Mouse (Mus musculus) forebrain, embryonic 13.5 days (tissue): ENCODE results near the gene Ccdc191. TPM values are rescaled to one million over a fixed set of nuclear protein-coding genes. Genes with fewer than 3 reads are reported as not detected.

Source experiments
- ATAC-seq: fragments of 200-750 bp; cut with Nextera tagmentation; 2 replicates; pipeline ENCODE4 v1.8.0; 2017
- H3K27ac ChIP-seq: fragments of 300-500 bp; sonication (generic); 2 replicates; pipeline ENCODE4 v1.5.1; 2015; ENCODE audit warnings: inconsistent platforms, mild to moderate bottlenecking, moderate library complexity
- H3K27me3 ChIP-seq: fragments of 300-500 bp; sonication (generic); 2 replicates; pipeline ENCODE4 v1.6.1; 2015; ENCODE audit warnings: mild to moderate bottlenecking, inconsistent platforms
- H3K36me3 ChIP-seq: fragments of 300-500 bp; sonication (generic); 2 replicates; pipeline ENCODE4 v1.6.1; 2015; ENCODE audit warnings: mild to moderate bottlenecking, inconsistent platforms; ENCODE audit not compliant: poor library complexity, severe bottlenecking
- H3K4me1 ChIP-seq: fragments of 300-500 bp; sonication (generic); 2 replicates; pipeline ENCODE4 v1.6.1; 2015; ENCODE audit warnings: inconsistent platforms
- H3K4me2 ChIP-seq: fragments of 300-500 bp; sonication (generic); 2 replicates; pipeline ENCODE4 v1.6.1; 2015; ENCODE audit warnings: inconsistent platforms, mild to moderate bottlenecking, moderate library complexity
- H3K4me3 ChIP-seq: fragments of 300-500 bp; sonication (generic); 2 replicates; pipeline ENCODE4 v1.5.1; 2015; ENCODE audit warnings: mild to moderate bottlenecking, inconsistent platforms
- H3K9ac ChIP-seq: fragments of 300-500 bp; sonication (generic); 2 replicates; pipeline ENCODE4 v1.6.1; 2015; ENCODE audit warnings: mild to moderate bottlenecking, inconsistent platforms
- H3K9me3 ChIP-seq: fragments of 300-500 bp; sonication (generic); replicated peaks from 2 replicates; pipeline ENCODE4 v1.6.1; 2016; ENCODE audit warnings: inconsistent platforms
- WGBS: fragments of 180-500 bp; shearing (Covaris S2); methylation state at CpG from one replicate; pipeline ENCODE4 v1.1.7; 2015; 5-methylcytosine and 5-hydroxymethylcytosine counted together
- polyA plus RNA-seq: library from polyadenylated mRNA; unstranded; fragments of >200 nt; fragmentation: Nextera tagmentation; extraction: Ambion mirVana; gene quantifications from 2 replicates; pipeline ENCODE4 v1.2.1, GENCODE M21; 2015

The Ccdc191 gene
- polyA plus RNA-seq, 1 experiment from 2014 or later, result 12.7 TPM

- Histone ChIP-seq H3K36me3 (no peaks in the 10 kb centered on the region), H3K9me3 (no peaks in the 10 kb centered on the region), H3K4me2 (no peak overlapping the region), H3K27ac (no peak overlapping the region), H3K27me3 (no peaks in the 10 kb centered on the region), H3K4me1 (no peaks in the 10 kb centered on the region), H3K9ac (no peak overlapping the region), H3K4me3 (no peak overlapping the region)
- 92% methylated on average over 6 of the region's 6 CpGs for WGBS
- ATAC-seq, result no peak
These were observed 43.4 kb downstream of the Ccdc191 start for GRCm38 (mm10) chr16:43933041-43933440.

GRCm38 (mm10) chr16:43934856-43935255 is 45.3 kb downstream of the Ccdc191 start:
- Histone ChIP-seq H3K4me1 (no peaks in the 10 kb centered on the region), H3K27me3 (no peaks in the 10 kb centered on the region), H3K9me3 (no peaks in the 10 kb centered on the region), H3K9ac (no peak overlapping the region), H3K27ac (no peak overlapping the region), H3K36me3 (no peaks in the 10 kb centered on the region), H3K4me3 (no peak overlapping the region), H3K4me2 (no peak overlapping the region)
- ATAC-seq, result no peak
- 93% methylated on average over 8 of the region's 8 CpGs for WGBS

GRCm38 (mm10) chr16:43935367-43935766 is 45.8 kb downstream of the Ccdc191 start:
- no peak overlapping the region for H3K4me3 ChIP-seq
- H3K4me1 ChIP-seq, result no peaks in the 10 kb centered on the region
- H3K9me3 ChIP-seq, result no peaks in the 10 kb centered on the region
- H3K4me2 ChIP-seq, result no peak overlapping the region
- no peak for ATAC-seq
- H3K27me3 ChIP-seq, result no peaks in the 10 kb centered on the region
- no peak overlapping the region for H3K9ac ChIP-seq
- no peak overlapping the region for H3K27ac ChIP-seq
- WGBS, result 56% methylated on average over 3 of the region's 3 CpGs
- H3K36me3 ChIP-seq, result no peaks in the 10 kb centered on the region

GRCm38 (mm10) chr16:43935892-43936291 is 46.3 kb downstream of the Ccdc191 start:
- 84% methylated on average over 3 of the region's 3 CpGs for WGBS
- no peak for ATAC-seq
- no peaks in the 10 kb centered on the region for H3K27me3 ChIP-seq
- no peaks in the 10 kb centered on the region for H3K9me3 ChIP-seq
- no peak overlapping the region for H3K9ac ChIP-seq
- no peak overlapping the region for H3K4me2 ChIP-seq
- no peak overlapping the region for H3K4me3 ChIP-seq
- H3K36me3 ChIP-seq, result no peaks in the 10 kb centered on the region
- no peaks in the 10 kb centered on the region for H3K4me1 ChIP-seq
- H3K27ac ChIP-seq, result no peak overlapping the region

- Histone ChIP-seq H3K4me1 (no peaks in the 10 kb centered on the region), H3K9me3 (no peaks in the 10 kb centered on the region), H3K4me3 (no peak overlapping the region), H3K9ac (no peak overlapping the region), H3K27ac (no peak overlapping the region), H3K36me3 (no peaks in the 10 kb centered on the region), H3K4me2 (no peak overlapping the region), H3K27me3 (no peaks in the 10 kb centered on the region)
- 92% methylated on average over 4 of the region's 4 CpGs for WGBS
- no peak for ATAC-seq
These were observed 51.2 kb downstream of the Ccdc191 start for GRCm38 (mm10) chr16:43940846-43941245.

- no peaks in the 10 kb centered on the region for H3K27me3 ChIP-seq
- H3K4me2 ChIP-seq, result no peak overlapping the region
- no peak overlapping the region for H3K9ac ChIP-seq
- no peak for ATAC-seq
- no peaks in the 10 kb centered on the region for H3K9me3 ChIP-seq
- H3K36me3 ChIP-seq, result no peaks in the 10 kb centered on the region
- H3K4me1 ChIP-seq, result no peaks in the 10 kb centered on the region
- 88% methylated on average over 3 of the region's 3 CpGs for WGBS
- H3K4me3 ChIP-seq, result no peak overlapping the region
- no peak overlapping the region for H3K27ac ChIP-seq
These were observed 55.8 kb downstream of the Ccdc191 start for GRCm38 (mm10) chr16:43945351-43945750.

GRCm38 (mm10) chr16:43945869-43946268 is 56.3 kb downstream of the Ccdc191 start:
- no peak overlapping the region for H3K27ac ChIP-seq
- no peaks in the 10 kb centered on the region for H3K9me3 ChIP-seq
- no peak overlapping the region for H3K9ac ChIP-seq
- H3K27me3 ChIP-seq, result no peaks in the 10 kb centered on the region
- no peak for ATAC-seq
- no peak overlapping the region for H3K4me2 ChIP-seq
- H3K4me3 ChIP-seq, result no peak overlapping the region
- H3K36me3 ChIP-seq, result no peaks in the 10 kb centered on the region
- no peaks in the 10 kb centered on the region for H3K4me1 ChIP-seq
- 78% methylated on average over 3 of the region's 3 CpGs for WGBS

- Histone ChIP-seq H3K9ac (no peak overlapping the region), H3K9me3 (no peaks in the 10 kb centered on the region), H3K36me3 (peaks cover 7% of the 10 kb centered on the region; the same call in 1 of the 2 replicates), H3K27me3 (no peaks in the 10 kb centered on the region), H3K4me2 (no peak overlapping the region), H3K4me3 (no peak overlapping the region), H3K4me1 (no peaks in the 10 kb centered on the region), H3K27ac (no peak overlapping the region)
- no peak for ATAC-seq
- 94% methylated on average over 4 of the region's 4 CpGs for WGBS
These were observed 62.0 kb downstream of the Ccdc191 start for GRCm38 (mm10) chr16:43951591-43951990.

- ATAC-seq, result no peak
- WGBS, result 87% methylated on average over 6 of the region's 6 CpGs
- H3K9ac ChIP-seq, result no peak overlapping the region
- H3K4me3 ChIP-seq, result no peak overlapping the region
- H3K9me3 ChIP-seq, result no peaks in the 10 kb centered on the region
- H3K27ac ChIP-seq, result no peak overlapping the region
- H3K4me1 ChIP-seq, result no peaks in the 10 kb centered on the region
- no peak overlapping the region for H3K4me2 ChIP-seq
- H3K36me3 ChIP-seq, result peaks cover 20% of the 10 kb centered on the region; the same call in 1 of the 2 replicates
- H3K27me3 ChIP-seq, result no peaks in the 10 kb centered on the region
These were observed 65.3 kb downstream of the Ccdc191 start for GRCm38 (mm10) chr16:43954913-43955312.

- H3K4me2 ChIP-seq, result no peak overlapping the region
- H3K4me3 ChIP-seq, result no peak overlapping the region
- H3K27ac ChIP-seq, result no peak overlapping the region
- no peaks in the 10 kb centered on the region for H3K27me3 ChIP-seq
- 85% methylated on average over 4 of the region's 4 CpGs for WGBS
- ATAC-seq, result no peak
- no peaks in the 10 kb centered on the region for H3K4me1 ChIP-seq
- no peak overlapping the region for H3K9ac ChIP-seq
- H3K9me3 ChIP-seq, result no peaks in the 10 kb centered on the region
- H3K36me3 ChIP-seq, result peaks cover 15% of the 10 kb centered on the region; the same call in 1 of the 2 replicates
These were observed 68.4 kb downstream of the Ccdc191 start for GRCm38 (mm10) chr16:43958038-43958437.

GRCm38 (mm10) chr16:43963291-43963690 is 73.7 kb downstream of the Ccdc191 start:
- H3K36me3 ChIP-seq, result 0 out of 2 replicates have a peak, but pooled peaks cover 6% of the 10 kb centered on the region
- WGBS, result 91% methylated on average over 9 of the region's 9 CpGs
- H3K4me3 ChIP-seq, result no peak overlapping the region
- no peak overlapping the region for H3K27ac ChIP-seq
- no peak overlapping the region for H3K4me2 ChIP-seq
- H3K9ac ChIP-seq, result no peak overlapping the region
- no peaks in the 10 kb centered on the region for H3K27me3 ChIP-seq
- no peak for ATAC-seq
- no peaks in the 10 kb centered on the region for H3K9me3 ChIP-seq
- peaks cover 12% of the 10 kb centered on the region for H3K4me1 ChIP-seq

- no peaks in the 10 kb centered on the region for H3K27me3 ChIP-seq
- ATAC-seq, result peak; percentile 48; the same call in 1 of the 2 replicates
- H3K9me3 ChIP-seq, result no peaks in the 10 kb centered on the region
- peaks cover 12% of the 10 kb centered on the region for H3K4me1 ChIP-seq
- H3K9ac ChIP-seq, result no peak overlapping the region
- 0 out of 2 replicates have a peak, but pooled peaks cover 6% of the 10 kb centered on the region for H3K36me3 ChIP-seq
- 75% methylated on average over 3 of the region's 3 CpGs for WGBS
- no peak overlapping the region for H3K27ac ChIP-seq
- no peak overlapping the region for H3K4me3 ChIP-seq
- no peak overlapping the region for H3K4me2 ChIP-seq
These were observed 74.2 kb downstream of the Ccdc191 start for GRCm38 (mm10) chr16:43963780-43964179.

GRCm38 (mm10) chr16:43965781-43966389 is 76.3 kb downstream of the Ccdc191 start:
- Histone ChIP-seq H3K9ac (no peak overlapping the region), H3K27ac (no peak overlapping the region), H3K27me3 (no peaks in the 10 kb centered on the region), H3K36me3 (peaks cover 6% of the 10 kb centered on the region; the same call in 1 of the 2 replicates), H3K4me3 (no peak overlapping the region), H3K9me3 (no peaks in the 10 kb centered on the region), H3K4me1 (peaks cover 12% of the 10 kb centered on the region), H3K4me2 (no peak overlapping the region)
- peak; percentile 58 for ATAC-seq
- 66% methylated on average over 13 of the region's 13 CpGs for WGBS
